Mouse (Mus musculus): ENCODE measurements around the gene Epha1.

- no peak for TF ChIP-seq CTCF (IDR thresholded peaks at IDR 0.05; ENCODE audit: borderline replicate concordance, insufficient read depth, low read depth, low read length)
- no peak for TF ChIP-seq POLR2A (IDR thresholded peaks at IDR 0.05; ENCODE audit: borderline replicate concordance, insufficient read depth, low read length)
Observed at GRCm38 (mm10) chr6:42397041-42397657, 24.1 kb upstream of the Epha1 start.

Measured in cerebellum, adult 2 months (tissue).